Mouse (Mus musculus): ENCODE results near the gene Gpr152. TPM values are rescaled to one million over a fixed set of nuclear protein-coding genes. Genes with fewer than 3 reads are reported as not detected.

The Gpr152 gene
- polyA plus RNA-seq, 1 experiment from 2014 or later: not detected

- Histone ChIP-seq H3K4me2 (ENCODE audit: low read depth, low read length) (no peak overlapping the region), H3K36me3 (replicated peaks; ENCODE audit: control insufficient read depth, insufficient read depth, low read depth, low read length) (no peaks in the 10 kb centered on the region), H3K27me3 (ENCODE audit: control insufficient read depth, insufficient read depth, low read length) (no peaks in the 10 kb centered on the region), H3K4me1 (ENCODE audit: control insufficient read depth, insufficient read depth, low read length) (no peaks in the 10 kb centered on the region), H3K9ac (replicated peaks; ENCODE audit: low read length) (no peak overlapping the region), H3K4me3 (ENCODE audit: low read depth, low read length) (no peak overlapping the region), H3K9me3 (replicated peaks; ENCODE audit: control insufficient read depth, low read length) (no peaks in the 10 kb centered on the region), H3K27ac (replicated peaks; ENCODE audit: low read depth, low read length) (no peak overlapping the region)
- DNase-seq (ENCODE audit: low spot score): no peak
- ATAC-seq (replicated peaks; ENCODE audit: insufficient number of reproducible peaks, low FRiP score, low TSS enrichment, low read depth): no peak
- 71% methylated on average over 5 of the region's 5 CpGs for WGBS
These were observed 3.1 kb upstream of the Gpr152 start for GRCm38 (mm10) chr19:4136463-4136862.

DNA sequence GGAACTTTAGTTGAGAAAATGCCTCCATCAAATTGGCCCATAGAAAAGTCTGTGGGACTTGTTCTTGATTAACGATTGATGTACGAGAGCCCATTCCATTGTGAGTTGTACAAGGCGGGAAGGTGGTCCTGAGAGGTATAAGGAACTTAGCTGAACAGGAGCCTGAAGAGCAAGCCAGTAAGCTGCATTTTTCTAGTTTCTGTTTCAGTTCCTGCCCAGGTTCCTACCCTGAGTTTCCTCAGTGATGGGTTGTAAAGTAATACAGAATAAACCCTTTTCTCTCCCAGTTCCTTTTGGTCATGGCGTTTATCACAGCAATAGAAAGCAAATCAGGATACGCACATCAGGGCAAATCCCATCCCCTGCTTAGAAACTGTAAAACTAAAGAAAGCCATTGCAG, 1.7 kb upstream of the Gpr152 start:
- Histone ChIP-seq H3K9ac (replicated peaks; ENCODE audit: low read length) (no peak overlapping the region), H3K4me3 (ENCODE audit: low read depth, low read length) (no peak overlapping the region), H3K27ac (replicated peaks; ENCODE audit: low read depth, low read length) (no peak overlapping the region), H3K9me3 (replicated peaks; ENCODE audit: control insufficient read depth, low read length) (no peaks in the 10 kb centered on the region), H3K27me3 (ENCODE audit: control insufficient read depth, insufficient read depth, low read length) (no peaks in the 10 kb centered on the region), H3K36me3 (replicated peaks; ENCODE audit: control insufficient read depth, insufficient read depth, low read depth, low read length) (no peaks in the 10 kb centered on the region), H3K4me2 (ENCODE audit: low read depth, low read length) (no peak overlapping the region), H3K4me1 (ENCODE audit: control insufficient read depth, insufficient read depth, low read length) (no peaks in the 10 kb centered on the region)
- ATAC-seq (replicated peaks; ENCODE audit: insufficient number of reproducible peaks, low FRiP score, low TSS enrichment, low read depth) (no peak), DNase-seq (ENCODE audit: low spot score) (no peak)
- 84% methylated on average over 5 of the region's 5 CpGs for WGBS

GRCm38 (mm10) chr19:4140147-4140546, 560 bp downstream of the Gpr152 start:
- DNase-seq (ENCODE audit: low spot score): no peak
- Histone ChIP-seq H3K9ac (replicated peaks; ENCODE audit: low read length) (no peak overlapping the region), H3K4me3 (ENCODE audit: low read depth, low read length) (no peak overlapping the region), H3K27ac (replicated peaks; ENCODE audit: low read depth, low read length) (no peak overlapping the region), H3K4me1 (ENCODE audit: control insufficient read depth, insufficient read depth, low read length) (no peaks in the 10 kb centered on the region), H3K9me3 (replicated peaks; ENCODE audit: control insufficient read depth, low read length) (no peaks in the 10 kb centered on the region), H3K4me2 (ENCODE audit: low read depth, low read length) (no peak overlapping the region), H3K36me3 (replicated peaks; ENCODE audit: control insufficient read depth, insufficient read depth, low read depth, low read length) (no peaks in the 10 kb centered on the region), H3K27me3 (ENCODE audit: control insufficient read depth, insufficient read depth, low read length) (no peaks in the 10 kb centered on the region)
- 74% methylated on average over 6 of the region's 6 CpGs for WGBS
- no peak for ATAC-seq (replicated peaks; ENCODE audit: insufficient number of reproducible peaks, low FRiP score, low TSS enrichment, low read depth)

- Histone ChIP-seq H3K4me3 (ENCODE audit: low read depth, low read length) (no peak overlapping the region), H3K9me3 (replicated peaks; ENCODE audit: control insufficient read depth, low read length) (no peaks in the 10 kb centered on the region), H3K27me3 (ENCODE audit: control insufficient read depth, insufficient read depth, low read length) (no peaks in the 10 kb centered on the region), H3K36me3 (replicated peaks; ENCODE audit: control insufficient read depth, insufficient read depth, low read depth, low read length) (no peaks in the 10 kb centered on the region), H3K27ac (replicated peaks; ENCODE audit: low read depth, low read length) (no peak overlapping the region), H3K9ac (replicated peaks; ENCODE audit: low read length) (no peak overlapping the region), H3K4me2 (ENCODE audit: low read depth, low read length) (no peak overlapping the region), H3K4me1 (ENCODE audit: control insufficient read depth, insufficient read depth, low read length) (no peaks in the 10 kb centered on the region)
- ATAC-seq (replicated peaks; ENCODE audit: insufficient number of reproducible peaks, low FRiP score, low TSS enrichment, low read depth): no peak
- 91% methylated on average over 18 of the region's 18 CpGs for WGBS
- no peak for DNase-seq (ENCODE audit: low spot score)
These were observed 3.0 kb downstream of the Gpr152 start for GRCm38 (mm10) chr19:4142416-4143173.

GRCm38 (mm10) chr19:4143759-4144268, 4.2 kb downstream of the Gpr152 start, which contains the start of gene Cabp4:
Gene Cabp4 (minus strand): TSS chr19:4144033.
- Histone ChIP-seq H3K4me3 (ENCODE audit: low read depth, low read length) (no peak within 1 kb of the TSS), H3K4me2 (ENCODE audit: low read depth, low read length) (no peak within 1 kb of the TSS), H3K27me3 (ENCODE audit: control insufficient read depth, insufficient read depth, low read length) (no peaks in the 10 kb centered on the region), H3K4me1 (ENCODE audit: control insufficient read depth, insufficient read depth, low read length) (no peaks in the 10 kb centered on the region; the same call in 1 of the 2 replicates), H3K9me3 (replicated peaks; ENCODE audit: control insufficient read depth, low read length) (no peaks in the 10 kb centered on the region), H3K36me3 (replicated peaks; ENCODE audit: control insufficient read depth, insufficient read depth, low read depth, low read length) (no peaks in the 10 kb centered on the region), H3K9ac (replicated peaks; ENCODE audit: low read length) (no peak within 1 kb of the TSS), H3K27ac (replicated peaks; ENCODE audit: low read depth, low read length) (no peak within 1 kb of the TSS)
- ATAC-seq (replicated peaks; ENCODE audit: insufficient number of reproducible peaks, low FRiP score, low TSS enrichment, low read depth) (no peak), DNase-seq (ENCODE audit: low spot score) (no peak)
- WGBS: 86% methylated on average over 7 of the region's 7 CpGs

GRCm38 (mm10) chr19:4144550-4145498, 5.2 kb downstream of the Gpr152 start:
- H3K9me3 ChIP-seq (replicated peaks; ENCODE audit: control insufficient read depth, low read length): no peaks in the 10 kb centered on the region
- H3K4me2 ChIP-seq (ENCODE audit: low read depth, low read length): no peak overlapping the region
- WGBS: 78% methylated on average over 16 of the region's 16 CpGs
- H3K36me3 ChIP-seq (replicated peaks; ENCODE audit: control insufficient read depth, insufficient read depth, low read depth, low read length): no peaks in the 10 kb centered on the region
- ATAC-seq (replicated peaks; ENCODE audit: insufficient number of reproducible peaks, low FRiP score, low TSS enrichment, low read depth) (no peak), DNase-seq (ENCODE audit: low spot score) (no peak)
- H3K27me3 ChIP-seq (ENCODE audit: control insufficient read depth, insufficient read depth, low read length): no peaks in the 10 kb centered on the region
- H3K27ac ChIP-seq (replicated peaks; ENCODE audit: low read depth, low read length): no peak overlapping the region
- H3K9ac ChIP-seq (replicated peaks; ENCODE audit: low read length): no peak overlapping the region
- H3K4me3 ChIP-seq (ENCODE audit: low read depth, low read length): no peak overlapping the region
- peaks cover 4% of the 10 kb centered on the region for H3K4me1 ChIP-seq (ENCODE audit: control insufficient read depth, insufficient read depth, low read length)

GRCm38 (mm10) chr19:4145936-4146335, 6.3 kb downstream of the Gpr152 start:
- Histone ChIP-seq H3K4me3 (ENCODE audit: low read depth, low read length) (no peak overlapping the region), H3K9me3 (replicated peaks; ENCODE audit: control insufficient read depth, low read length) (no peaks in the 10 kb centered on the region), H3K4me2 (ENCODE audit: low read depth, low read length) (no peak overlapping the region), H3K9ac (replicated peaks; ENCODE audit: low read length) (no peak overlapping the region), H3K27me3 (ENCODE audit: control insufficient read depth, insufficient read depth, low read length) (no peaks in the 10 kb centered on the region), H3K36me3 (replicated peaks; ENCODE audit: control insufficient read depth, insufficient read depth, low read depth, low read length) (no peaks in the 10 kb centered on the region), H3K27ac (replicated peaks; ENCODE audit: low read depth, low read length) (no peak overlapping the region), H3K4me1 (ENCODE audit: control insufficient read depth, insufficient read depth, low read length) (peaks cover 4% of the 10 kb centered on the region)
- ATAC-seq (replicated peaks; ENCODE audit: insufficient number of reproducible peaks, low FRiP score, low TSS enrichment, low read depth) (no peak), DNase-seq (ENCODE audit: low spot score) (no peak)
- WGBS: 87% methylated on average over 5 of the region's 5 CpGs

Data from embryonic facial prominence, embryonic 11.5 days (tissue).